Mouse (Mus musculus): ENCODE results near the gene Drg1. TPM values are rescaled to one million over a fixed set of nuclear protein-coding genes. Genes with fewer than 3 reads are reported as not detected.
"Not testable (repeated sequence)": the region's sequence is repeated elsewhere in the genome, so short reads cannot be mapped to it uniquely, and the experiment has no call there.

Gene Drg1
- polyA plus RNA-seq, 1 experiment from 2014 or later, result 245 TPM

DNA sequence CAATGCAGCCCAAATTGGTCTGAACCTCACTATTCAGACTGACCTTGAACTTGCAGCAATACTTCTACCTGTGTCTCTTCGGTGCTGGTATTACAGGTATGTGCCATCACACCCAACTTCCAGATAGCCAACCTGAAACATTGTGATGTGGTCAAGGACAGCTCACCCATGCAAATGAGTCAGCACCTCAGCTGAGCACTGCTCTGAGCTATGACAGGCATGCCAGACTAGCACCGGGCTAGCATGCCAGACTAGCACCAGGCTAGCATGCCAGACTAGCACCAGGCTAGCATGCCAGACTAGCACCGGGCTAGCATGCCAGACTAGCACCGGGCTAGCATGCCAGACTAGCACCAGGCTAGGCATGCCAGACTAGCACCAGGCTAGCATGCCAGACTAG, 114.9 kb downstream of the Drg1 start:
- WGBS, result 90% methylated on average over 4 of the region's 4 CpGs
- not testable (repeated sequence) for H3K4me3 ChIP-seq (ENCODE audit: low read depth, low read length); ATAC-seq (ENCODE audit: insufficient number of reproducible peaks, low FRiP score, low TSS enrichment, low read depth); H3K27ac ChIP-seq (replicated peaks; ENCODE audit: low read depth, low read length); H3K27me3 ChIP-seq (ENCODE audit: control insufficient read depth, insufficient read depth, low read length); H3K4me1 ChIP-seq (ENCODE audit: control insufficient read depth, insufficient read depth, low read length); DNase-seq (ENCODE audit: low spot score); H3K9ac ChIP-seq (ENCODE audit: low read length); H3K4me2 ChIP-seq (ENCODE audit: low read depth, severe bottlenecking); H3K36me3 ChIP-seq (ENCODE audit: control insufficient read depth, insufficient read depth, low read length)
- H3K9me3 ChIP-seq (ENCODE audit: control insufficient read depth, low read length), result peaks cover 14% of the 10 kb centered on the region

DNA sequence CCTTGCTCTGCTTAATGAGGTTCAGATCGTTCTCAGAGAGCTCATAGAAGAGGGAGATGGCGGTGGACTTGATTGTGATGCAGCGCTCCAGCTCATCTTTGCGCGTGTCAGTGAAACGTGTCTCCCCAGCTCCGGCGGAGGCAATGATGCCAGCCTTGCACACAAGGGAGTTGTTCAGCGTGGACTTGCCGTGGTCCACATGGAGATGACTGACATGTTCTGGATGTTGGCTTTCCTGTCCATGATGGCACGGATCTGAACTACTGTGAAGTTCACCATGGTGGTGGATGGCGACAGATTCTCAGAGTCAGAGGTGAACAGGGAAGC, 115.6 kb downstream of the Drg1 start:
- H3K36me3 ChIP-seq (ENCODE audit: control insufficient read depth, insufficient read depth, low read length); H3K9ac ChIP-seq (ENCODE audit: low read length); DNase-seq (ENCODE audit: low spot score); H3K4me1 ChIP-seq (ENCODE audit: control insufficient read depth, insufficient read depth, low read length); H3K27me3 ChIP-seq (ENCODE audit: control insufficient read depth, insufficient read depth, low read length); H3K4me3 ChIP-seq (ENCODE audit: low read depth, low read length); H3K4me2 ChIP-seq (ENCODE audit: low read depth, severe bottlenecking); H3K27ac ChIP-seq (replicated peaks; ENCODE audit: low read depth, low read length); ATAC-seq (ENCODE audit: insufficient number of reproducible peaks, low FRiP score, low TSS enrichment, low read depth): not testable (repeated sequence)
- H3K9me3 ChIP-seq (ENCODE audit: control insufficient read depth, low read length), result peaks cover 18% of the 10 kb centered on the region
- WGBS, result 97% methylated on average over 11 of the region's 12 CpGs

DNA sequence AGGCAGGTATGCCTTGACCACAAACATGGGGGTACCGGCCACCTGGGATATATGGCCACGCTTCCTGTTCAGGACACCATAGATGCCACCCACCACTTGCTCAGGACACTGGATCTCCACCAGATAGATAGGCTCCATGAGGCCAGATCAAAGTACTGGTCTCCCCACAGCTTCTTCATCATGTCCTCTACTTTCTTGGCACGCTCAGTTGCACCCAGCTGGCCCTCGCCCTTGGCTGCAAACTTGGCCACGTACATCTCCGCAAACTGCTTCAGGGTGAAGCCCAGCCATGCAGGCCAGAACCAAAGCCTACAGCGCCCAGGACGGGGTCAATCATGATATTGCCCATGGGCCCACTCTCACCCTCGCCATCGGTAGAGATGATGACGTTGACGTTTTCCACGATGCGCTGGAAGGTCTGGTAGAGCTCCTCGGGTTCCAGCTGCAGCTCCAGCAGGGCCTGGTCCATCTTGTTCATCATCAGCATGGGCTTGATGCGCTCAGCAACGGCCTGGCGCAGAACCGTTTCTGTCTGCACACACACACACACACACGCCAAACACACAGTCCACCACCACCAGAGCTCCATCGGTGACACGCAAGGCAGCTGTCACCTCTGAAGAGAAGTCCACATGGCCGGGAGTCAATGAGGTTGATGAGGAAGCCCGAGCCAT, 116.1 kb downstream of the Drg1 start:
- H3K27me3 ChIP-seq (ENCODE audit: control insufficient read depth, insufficient read depth, low read length); H3K4me2 ChIP-seq (ENCODE audit: low read depth, severe bottlenecking); H3K4me3 ChIP-seq (ENCODE audit: low read depth, low read length); H3K9ac ChIP-seq (ENCODE audit: low read length); H3K4me1 ChIP-seq (ENCODE audit: control insufficient read depth, insufficient read depth, low read length); ATAC-seq (ENCODE audit: insufficient number of reproducible peaks, low FRiP score, low TSS enrichment, low read depth); DNase-seq (ENCODE audit: low spot score); H3K27ac ChIP-seq (replicated peaks; ENCODE audit: low read depth, low read length); H3K36me3 ChIP-seq (ENCODE audit: control insufficient read depth, insufficient read depth, low read length): not testable (repeated sequence)
- 95% methylated on average over 19 of the region's 24 CpGs for WGBS
- peaks cover 14% of the 10 kb centered on the region for H3K9me3 ChIP-seq (ENCODE audit: control insufficient read depth, low read length)

DNA sequence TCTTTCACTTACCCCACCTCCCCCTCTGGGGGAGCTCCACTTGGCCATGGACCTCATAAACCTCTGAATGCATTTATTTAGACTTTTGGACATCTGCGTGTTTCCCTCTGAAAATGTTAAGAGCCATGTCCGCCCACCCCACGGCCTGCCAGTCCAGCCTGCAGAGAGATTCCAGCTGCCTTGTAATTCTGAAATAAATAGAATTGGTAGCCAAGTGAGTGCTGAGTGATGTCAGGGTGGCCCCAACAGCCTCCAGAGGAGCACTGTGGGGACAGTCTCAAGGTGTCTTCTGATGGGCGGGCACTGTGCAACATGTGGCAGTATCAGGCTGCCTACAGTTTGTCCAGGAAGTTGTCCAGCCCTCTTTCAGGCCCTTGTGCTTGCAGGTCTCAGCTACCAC, 116.7 kb downstream of the Drg1 start:
- not testable (repeated sequence) for H3K4me3 ChIP-seq (ENCODE audit: low read depth, low read length); H3K36me3 ChIP-seq (ENCODE audit: control insufficient read depth, insufficient read depth, low read length); H3K9ac ChIP-seq (ENCODE audit: low read length); H3K4me1 ChIP-seq (ENCODE audit: control insufficient read depth, insufficient read depth, low read length); H3K27me3 ChIP-seq (ENCODE audit: control insufficient read depth, insufficient read depth, low read length); H3K27ac ChIP-seq (replicated peaks; ENCODE audit: low read depth, low read length); DNase-seq (ENCODE audit: low spot score); ATAC-seq (ENCODE audit: insufficient number of reproducible peaks, low FRiP score, low TSS enrichment, low read depth); H3K4me2 ChIP-seq (ENCODE audit: low read depth, severe bottlenecking)
- WGBS, result 94% methylated on average over 3 of the region's 4 CpGs
- H3K9me3 ChIP-seq (ENCODE audit: control insufficient read depth, low read length), result peaks cover 14% of the 10 kb centered on the region

DNA sequence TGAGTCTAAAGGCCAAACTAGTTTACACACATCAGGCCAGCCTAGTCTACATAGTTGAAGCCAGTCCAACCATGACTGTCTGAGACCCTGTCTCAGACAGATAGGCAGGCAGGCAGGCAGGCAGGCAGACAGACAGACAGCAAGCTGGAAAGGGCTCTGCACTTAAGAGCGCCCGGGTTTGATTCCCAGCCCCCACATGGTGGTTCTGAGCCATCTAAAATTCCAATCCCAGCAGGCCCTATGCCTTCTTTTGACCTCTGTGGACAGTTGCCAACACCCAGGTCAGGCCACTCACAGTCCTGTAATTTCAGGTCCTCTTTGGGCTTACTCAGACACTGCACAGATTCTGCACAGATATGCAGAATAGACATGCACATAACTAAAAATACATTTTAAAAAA, 119.4 kb downstream of the Drg1 start:
- ATAC-seq (ENCODE audit: insufficient number of reproducible peaks, low FRiP score, low TSS enrichment, low read depth); H3K27me3 ChIP-seq (ENCODE audit: control insufficient read depth, insufficient read depth, low read length); DNase-seq (ENCODE audit: low spot score); H3K9ac ChIP-seq (ENCODE audit: low read length); H3K4me2 ChIP-seq (ENCODE audit: low read depth, severe bottlenecking); H3K36me3 ChIP-seq (ENCODE audit: control insufficient read depth, insufficient read depth, low read length); H3K4me1 ChIP-seq (ENCODE audit: control insufficient read depth, insufficient read depth, low read length); H3K27ac ChIP-seq (replicated peaks; ENCODE audit: low read depth, low read length); H3K4me3 ChIP-seq (ENCODE audit: low read depth, low read length): not testable (repeated sequence)
- H3K9me3 ChIP-seq (ENCODE audit: control insufficient read depth, low read length), result peaks cover 12% of the 10 kb centered on the region; the same call in 1 of the 2 replicates
- WGBS, result 94% methylated on average over 2 of the region's 2 CpGs

DNA sequence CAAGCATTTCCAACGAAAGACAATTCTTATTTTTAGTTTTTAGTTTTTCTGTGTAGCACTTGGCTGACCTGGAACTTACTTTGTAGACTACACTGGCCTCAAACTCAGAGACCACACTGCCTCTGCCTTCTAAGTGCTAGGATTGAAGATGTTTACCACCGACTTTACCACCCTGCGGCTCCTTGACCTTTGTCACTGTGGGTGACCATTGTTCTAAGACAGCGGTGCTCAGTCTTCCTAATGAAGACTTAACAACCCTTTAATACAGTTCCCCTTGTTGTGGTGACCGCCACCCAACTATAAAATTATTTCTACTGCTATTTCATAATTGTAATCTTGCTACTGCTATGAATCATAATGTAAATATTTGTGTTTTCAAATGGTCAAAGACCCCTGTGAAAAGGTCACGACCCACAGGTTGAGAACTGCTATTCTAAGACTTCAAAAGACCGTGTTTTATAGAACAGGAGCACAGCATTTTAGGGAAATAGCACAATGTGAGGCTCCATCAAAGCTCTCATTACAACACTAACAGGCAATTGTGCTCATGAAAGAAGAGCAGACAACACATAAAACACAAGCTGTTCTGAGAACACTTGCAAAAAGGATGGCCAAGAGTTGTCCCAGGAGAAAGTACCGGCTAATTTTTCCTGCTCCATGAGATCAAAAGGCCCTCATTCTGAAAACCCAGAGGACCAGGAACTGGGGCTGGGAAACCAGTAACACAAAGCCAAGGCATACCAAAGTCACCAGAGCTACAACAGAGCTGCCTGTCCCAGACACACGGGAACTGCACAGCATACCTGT, 120.7 kb downstream of the Drg1 start:
- not testable (repeated sequence) for H3K4me1 ChIP-seq (ENCODE audit: control insufficient read depth, insufficient read depth, low read length); H3K4me2 ChIP-seq (ENCODE audit: low read depth, severe bottlenecking); H3K27ac ChIP-seq (replicated peaks; ENCODE audit: low read depth, low read length); H3K27me3 ChIP-seq (ENCODE audit: control insufficient read depth, insufficient read depth, low read length); H3K9ac ChIP-seq (ENCODE audit: low read length); H3K9me3 ChIP-seq (ENCODE audit: control insufficient read depth, low read length); DNase-seq (ENCODE audit: low spot score); ATAC-seq (ENCODE audit: insufficient number of reproducible peaks, low FRiP score, low TSS enrichment, low read depth); H3K36me3 ChIP-seq (ENCODE audit: control insufficient read depth, insufficient read depth, low read length); H3K4me3 ChIP-seq (ENCODE audit: low read depth, low read length)
- 80% methylated on average over 7 of the region's 9 CpGs for WGBS

DNA sequence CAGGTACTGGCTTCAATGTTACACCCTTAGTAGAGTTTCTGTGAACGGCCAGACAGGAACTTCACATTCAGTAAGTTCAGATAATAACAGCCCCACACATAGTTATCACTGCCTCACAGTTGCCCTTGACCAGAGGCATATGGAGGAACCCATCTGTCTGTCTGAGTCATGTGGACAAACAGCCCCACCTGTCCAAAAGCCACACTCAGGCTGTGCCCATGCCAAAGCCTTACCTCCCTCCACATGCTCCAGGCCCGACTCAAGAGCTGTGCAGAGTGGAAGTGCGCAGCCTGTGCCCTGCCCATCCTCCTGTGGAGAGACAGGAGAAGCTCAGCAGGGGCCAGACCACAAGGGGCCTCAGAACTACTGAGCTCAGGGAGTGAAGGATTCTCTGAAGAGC, 122.2 kb downstream of the Drg1 start:
- H3K4me3 ChIP-seq (ENCODE audit: low read depth, low read length); H3K9me3 ChIP-seq (ENCODE audit: control insufficient read depth, low read length); H3K27me3 ChIP-seq (ENCODE audit: control insufficient read depth, insufficient read depth, low read length); H3K9ac ChIP-seq (ENCODE audit: low read length); H3K27ac ChIP-seq (replicated peaks; ENCODE audit: low read depth, low read length); H3K36me3 ChIP-seq (ENCODE audit: control insufficient read depth, insufficient read depth, low read length); ATAC-seq (ENCODE audit: insufficient number of reproducible peaks, low FRiP score, low TSS enrichment, low read depth); DNase-seq (ENCODE audit: low spot score); H3K4me2 ChIP-seq (ENCODE audit: low read depth, severe bottlenecking); H3K4me1 ChIP-seq (ENCODE audit: control insufficient read depth, insufficient read depth, low read length): not testable (repeated sequence)
- 76% methylated on average over 3 of the region's 3 CpGs for WGBS

DNA sequence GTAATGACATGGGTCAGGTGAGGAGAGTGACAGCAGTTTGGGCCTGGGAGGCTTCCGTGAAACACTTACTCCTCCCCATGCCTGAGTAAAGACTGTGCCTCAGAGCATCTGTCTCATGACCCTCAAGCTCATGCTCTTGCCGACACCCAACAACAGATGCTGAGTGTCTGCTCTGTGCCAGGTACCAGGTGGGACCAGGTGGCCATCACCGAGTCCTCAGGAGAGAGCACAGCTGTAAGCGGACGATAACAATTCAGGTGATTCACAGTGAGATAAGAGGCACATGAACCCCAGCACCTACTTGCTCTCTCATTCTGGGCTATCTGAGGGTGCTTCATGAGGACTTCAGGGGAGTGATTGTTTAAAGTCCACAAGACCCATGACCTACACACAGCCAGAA, 123.8 kb downstream of the Drg1 start:
- not testable (repeated sequence) for DNase-seq (ENCODE audit: low spot score); H3K27me3 ChIP-seq (ENCODE audit: control insufficient read depth, insufficient read depth, low read length); H3K9ac ChIP-seq (ENCODE audit: low read length); H3K27ac ChIP-seq (replicated peaks; ENCODE audit: low read depth, low read length); H3K4me2 ChIP-seq (ENCODE audit: low read depth, severe bottlenecking); H3K36me3 ChIP-seq (ENCODE audit: control insufficient read depth, insufficient read depth, low read length); H3K4me1 ChIP-seq (ENCODE audit: control insufficient read depth, insufficient read depth, low read length); H3K4me3 ChIP-seq (ENCODE audit: low read depth, low read length)
- peak; percentile 72 for ATAC-seq (ENCODE audit: insufficient number of reproducible peaks, low FRiP score, low TSS enrichment, low read depth)
- WGBS, result 87% methylated on average over 4 of the region's 5 CpGs
- peaks cover 14% of the 10 kb centered on the region for H3K9me3 ChIP-seq (ENCODE audit: control insufficient read depth, low read length)
